Mouse (Mus musculus): ENCODE measurements around the gene Fam131c. TPM values are rescaled to one million over a fixed set of nuclear protein-coding genes. Genes with fewer than 3 reads are reported as not detected.

Fam131c gene
- polyA plus RNA-seq, 1 experiment from 2014 or later: 50.1 TPM

GRCm38 (mm10) chr4:141365126-141365525 is 2.9 kb upstream of the Fam131c start:
- H3K4me3 ChIP-seq (ENCODE audit: low read depth, low read length): no peak overlapping the region
- H3K9me3 ChIP-seq (replicated peaks; ENCODE audit: control insufficient read depth, low read length, poor library complexity, severe bottlenecking): no peaks in the 10 kb centered on the region
- no peak overlapping the region for H3K9ac ChIP-seq (ENCODE audit: low read depth, low read length)
- 39% methylated on average over 8 of the region's 8 CpGs for WGBS
- no peak overlapping the region for H3K27ac ChIP-seq (ENCODE audit: low read length)
- H3K4me2 ChIP-seq (ENCODE audit: low read length): no peak overlapping the region
- H3K36me3 ChIP-seq (ENCODE audit: control insufficient read depth, insufficient read depth, low read length): no peaks in the 10 kb centered on the region
- ATAC-seq: no peak
- peaks cover 3% of the 10 kb centered on the region; the same call in 1 of the 2 replicates for H3K4me1 ChIP-seq (ENCODE audit: control insufficient read depth, insufficient read depth, low read length)
- peaks cover 9% of the 10 kb centered on the region for H3K27me3 ChIP-seq (ENCODE audit: control insufficient read depth, insufficient read depth, low read depth, low read length)

- Histone ChIP-seq H3K9me3 (replicated peaks; ENCODE audit: control insufficient read depth, low read length, poor library complexity, severe bottlenecking) (no peaks in the 10 kb centered on the region), H3K9ac (ENCODE audit: low read depth, low read length) (no peak overlapping the region), H3K27ac (ENCODE audit: low read length) (no peak overlapping the region), H3K36me3 (ENCODE audit: control insufficient read depth, insufficient read depth, low read length) (no peaks in the 10 kb centered on the region), H3K27me3 (ENCODE audit: control insufficient read depth, insufficient read depth, low read depth, low read length) (peaks cover 9% of the 10 kb centered on the region), H3K4me3 (ENCODE audit: low read depth, low read length) (no peak overlapping the region), H3K4me1 (ENCODE audit: control insufficient read depth, insufficient read depth, low read length) (peaks cover 3% of the 10 kb centered on the region; the same call in 1 of the 2 replicates), H3K4me2 (ENCODE audit: low read length) (no peak overlapping the region)
- no peak for ATAC-seq
- 74% methylated on average over 7 of the region's 7 CpGs for WGBS
Measured at GRCm38 (mm10) chr4:141365876-141366275, 2.1 kb upstream of the Fam131c start.

DNA sequence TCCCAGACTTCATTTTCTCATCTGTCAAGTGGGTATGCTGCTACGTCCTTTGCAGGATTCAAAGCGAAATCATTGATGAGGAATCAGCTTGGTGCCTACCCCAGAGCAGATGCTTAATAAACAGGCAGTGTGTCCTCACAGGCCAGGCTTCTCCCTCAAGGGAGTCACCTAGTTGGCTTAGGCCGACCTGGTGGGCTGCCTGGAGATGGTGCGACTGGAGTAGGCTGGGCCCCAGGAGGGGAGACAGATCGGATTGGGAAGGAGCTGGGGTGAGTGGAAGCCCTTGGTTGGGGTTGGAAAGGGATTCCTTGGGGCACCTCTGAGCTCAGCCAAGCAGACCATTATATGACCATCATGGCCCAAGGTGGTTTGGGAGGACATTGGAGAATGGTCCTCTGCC is 4.4 kb downstream of the Fam131c start:
- Histone ChIP-seq H3K27me3 (ENCODE audit: control insufficient read depth, insufficient read depth, low read depth, low read length) (no peaks in the 10 kb centered on the region), H3K4me2 (ENCODE audit: low read length) (no peak overlapping the region), H3K4me3 (ENCODE audit: low read depth, low read length) (no peak overlapping the region), H3K9me3 (replicated peaks; ENCODE audit: control insufficient read depth, low read length, poor library complexity, severe bottlenecking) (no peaks in the 10 kb centered on the region), H3K4me1 (ENCODE audit: control insufficient read depth, insufficient read depth, low read length) (peaks cover 3% of the 10 kb centered on the region; the same call in 1 of the 2 replicates), H3K9ac (ENCODE audit: low read depth, low read length) (no peak overlapping the region), H3K27ac (ENCODE audit: low read length) (no peak overlapping the region), H3K36me3 (ENCODE audit: control insufficient read depth, insufficient read depth, low read length) (no peaks in the 10 kb centered on the region)
- no peak for ATAC-seq
- WGBS: 95% methylated on average over 5 of the region's 5 CpGs

GRCm38 (mm10) chr4:141379674-141380073 is 11.7 kb downstream of the Fam131c start:
- H3K4me2 ChIP-seq (ENCODE audit: low read length): no peak overlapping the region
- H3K36me3 ChIP-seq (ENCODE audit: control insufficient read depth, insufficient read depth, low read length): 0 out of 2 replicates have a peak, but pooled peaks cover 3% of the 10 kb centered on the region
- 55% methylated on average over 8 of the region's 8 CpGs for WGBS
- peaks cover 31% of the 10 kb centered on the region for H3K27me3 ChIP-seq (ENCODE audit: control insufficient read depth, insufficient read depth, low read depth, low read length)
- H3K27ac ChIP-seq (ENCODE audit: low read length): no peak overlapping the region
- H3K4me1 ChIP-seq (ENCODE audit: control insufficient read depth, insufficient read depth, low read length): 0 out of 2 replicates have a peak, but pooled peaks cover 3% of the 10 kb centered on the region
- H3K9me3 ChIP-seq (replicated peaks; ENCODE audit: control insufficient read depth, low read length, poor library complexity, severe bottlenecking): no peaks in the 10 kb centered on the region
- H3K9ac ChIP-seq (ENCODE audit: low read depth, low read length): no peak overlapping the region
- ATAC-seq: no peak
- no peak overlapping the region for H3K4me3 ChIP-seq (ENCODE audit: low read depth, low read length)

GRCm38 (mm10) chr4:141382406-141382805 is 14.4 kb downstream of the Fam131c start:
- peak overlapping the region; percentile 53; the same call in 1 of the 2 replicates for H3K9ac ChIP-seq (ENCODE audit: low read depth, low read length)
- 1% methylated on average over 24 of the region's 25 CpGs for WGBS
- H3K36me3 ChIP-seq (ENCODE audit: control insufficient read depth, insufficient read depth, low read length): 0 out of 2 replicates have a peak, but pooled peaks cover 3% of the 10 kb centered on the region

GRCm38 (mm10) chr4:141385275-141385674 is 17.3 kb downstream of the Fam131c start:
- Histone ChIP-seq H3K36me3 (ENCODE audit: control insufficient read depth, insufficient read depth, low read length) (0 out of 2 replicates have a peak, but pooled peaks cover 3% of the 10 kb centered on the region), H3K27me3 (ENCODE audit: control insufficient read depth, insufficient read depth, low read depth, low read length) (peaks cover 31% of the 10 kb centered on the region), H3K4me3 (ENCODE audit: low read depth, low read length) (no peak overlapping the region), H3K27ac (ENCODE audit: low read length) (no peak overlapping the region), H3K9ac (ENCODE audit: low read depth, low read length) (no peak overlapping the region), H3K4me2 (ENCODE audit: low read length) (no peak overlapping the region), H3K4me1 (ENCODE audit: control insufficient read depth, insufficient read depth, low read length) (0 out of 2 replicates have a peak, but pooled peaks cover 3% of the 10 kb centered on the region), H3K9me3 (replicated peaks; ENCODE audit: control insufficient read depth, low read length, poor library complexity, severe bottlenecking) (no peaks in the 10 kb centered on the region)
- 0% methylated on average over 7 of the region's 7 CpGs for WGBS
- ATAC-seq: no peak; the same call in 1 of the 2 replicates

More at GRCm38 (mm10) chr4:141382406-141382805, 14.4 kb downstream of the Fam131c start:
- Histone ChIP-seq H3K4me3 (ENCODE audit: low read depth, low read length) (peak overlapping the region; percentile 25; the same call in 1 of the 2 replicates), H3K4me2 (ENCODE audit: low read length) (peak overlapping the region; percentile 49), H3K27me3 (ENCODE audit: control insufficient read depth, insufficient read depth, low read depth, low read length) (peaks cover 31% of the 10 kb centered on the region), H3K27ac (ENCODE audit: low read length) (no peak overlapping the region), H3K4me1 (ENCODE audit: control insufficient read depth, insufficient read depth, low read length) (0 out of 2 replicates have a peak, but pooled peaks cover 3% of the 10 kb centered on the region), H3K9me3 (replicated peaks; ENCODE audit: control insufficient read depth, low read length, poor library complexity, severe bottlenecking) (no peaks in the 10 kb centered on the region)
- no peak for ATAC-seq

DNA sequence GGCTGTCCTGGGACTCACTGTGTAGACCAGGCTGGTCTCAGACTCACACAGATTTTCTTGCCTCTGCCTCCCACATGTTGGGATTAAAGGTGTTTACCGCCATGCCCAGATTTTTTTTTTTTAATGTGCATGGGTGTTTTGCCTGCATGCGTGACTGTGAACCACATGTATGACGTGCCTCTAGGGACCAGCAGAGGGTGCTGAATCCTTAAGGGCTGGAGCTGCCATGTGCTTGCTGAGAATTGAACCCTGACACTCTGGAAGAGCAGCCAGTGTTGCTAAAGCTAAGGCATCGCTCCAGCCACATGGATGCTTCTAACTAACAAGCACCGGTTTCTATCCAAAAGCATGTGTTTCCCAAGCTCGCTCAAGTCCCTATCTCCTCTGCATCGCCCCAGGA is 18.1 kb downstream of the Fam131c start:
- Histone ChIP-seq H3K27ac (ENCODE audit: low read length) (no peak overlapping the region), H3K9ac (ENCODE audit: low read depth, low read length) (no peak overlapping the region), H3K4me3 (ENCODE audit: low read depth, low read length) (no peak overlapping the region), H3K4me1 (ENCODE audit: control insufficient read depth, insufficient read depth, low read length) (0 out of 2 replicates have a peak, but pooled peaks cover 3% of the 10 kb centered on the region), H3K9me3 (replicated peaks; ENCODE audit: control insufficient read depth, low read length, poor library complexity, severe bottlenecking) (no peaks in the 10 kb centered on the region), H3K36me3 (ENCODE audit: control insufficient read depth, insufficient read depth, low read length) (0 out of 2 replicates have a peak, but pooled peaks cover 3% of the 10 kb centered on the region), H3K27me3 (ENCODE audit: control insufficient read depth, insufficient read depth, low read depth, low read length) (peaks cover 31% of the 10 kb centered on the region), H3K4me2 (ENCODE audit: low read length) (no peak overlapping the region)
- ATAC-seq: no peak
- WGBS: 73% methylated on average over 7 of the region's 7 CpGs

DNA sequence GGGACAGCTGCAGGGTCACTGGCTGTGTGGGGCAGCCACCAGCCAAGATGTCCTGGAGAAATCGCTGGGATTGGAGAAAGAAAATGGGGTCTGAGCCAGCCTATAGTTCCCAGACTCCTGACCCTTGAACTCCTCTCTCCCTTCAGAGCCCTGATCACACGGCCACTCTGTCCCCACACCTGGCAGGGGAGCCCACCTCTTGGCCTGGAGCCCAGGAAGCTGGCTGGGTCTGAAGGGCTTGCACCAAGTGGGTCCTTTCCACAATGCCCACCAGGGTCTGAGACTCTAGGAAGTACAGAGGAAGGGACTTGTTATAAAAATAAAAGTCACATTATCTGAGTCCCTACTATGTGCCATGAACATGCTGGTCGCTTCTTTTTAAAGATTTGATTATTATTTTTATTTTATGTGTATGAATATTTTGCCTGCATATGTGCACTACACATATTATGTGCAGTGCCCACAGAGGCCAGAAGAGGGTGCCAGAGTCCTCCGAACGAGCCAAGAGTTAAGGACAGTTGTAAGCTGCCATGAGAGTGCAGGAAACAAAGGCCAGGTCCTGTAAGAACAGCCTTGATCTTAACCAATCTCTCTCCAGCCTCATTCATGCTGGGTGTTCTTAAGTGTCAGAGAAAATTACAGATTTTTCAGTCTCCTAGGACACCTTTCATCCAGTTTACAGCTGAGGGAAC is 19.2 kb downstream of the Fam131c start:
- 14% methylated on average over 5 of the region's 5 CpGs for WGBS
- H3K4me1 ChIP-seq (ENCODE audit: control insufficient read depth, insufficient read depth, low read length): 0 out of 2 replicates have a peak, but pooled peaks cover 2% of the 10 kb centered on the region
- no peak overlapping the region for H3K9ac ChIP-seq (ENCODE audit: low read depth, low read length)
- H3K27me3 ChIP-seq (ENCODE audit: control insufficient read depth, insufficient read depth, low read depth, low read length): peaks cover 23% of the 10 kb centered on the region
- H3K4me2 ChIP-seq (ENCODE audit: low read length): no peak overlapping the region
- no peak overlapping the region for H3K27ac ChIP-seq (ENCODE audit: low read length)
- ATAC-seq: 0 out of 2 replicates have a peak, but pooled peaks have one; percentile 29
- no peaks in the 10 kb centered on the region for H3K9me3 ChIP-seq (replicated peaks; ENCODE audit: control insufficient read depth, low read length, poor library complexity, severe bottlenecking)
- no peak overlapping the region for H3K4me3 ChIP-seq (ENCODE audit: low read depth, low read length)
- H3K36me3 ChIP-seq (ENCODE audit: control insufficient read depth, insufficient read depth, low read length): no peaks in the 10 kb centered on the region

GRCm38 (mm10) chr4:141387933-141388332 is 19.9 kb downstream of the Fam131c start:
- no peak overlapping the region for H3K4me2 ChIP-seq (ENCODE audit: low read length)
- WGBS: 64% methylated on average over 5 of the region's 5 CpGs
- no peaks in the 10 kb centered on the region for H3K4me1 ChIP-seq (ENCODE audit: control insufficient read depth, insufficient read depth, low read length)
- H3K9ac ChIP-seq (ENCODE audit: low read depth, low read length): no peak overlapping the region
- no peak overlapping the region for H3K27ac ChIP-seq (ENCODE audit: low read length)
- no peak for ATAC-seq
- H3K36me3 ChIP-seq (ENCODE audit: control insufficient read depth, insufficient read depth, low read length): no peaks in the 10 kb centered on the region
- H3K27me3 ChIP-seq (ENCODE audit: control insufficient read depth, insufficient read depth, low read depth, low read length): peaks cover 18% of the 10 kb centered on the region
- no peak overlapping the region for H3K4me3 ChIP-seq (ENCODE audit: low read depth, low read length)
- H3K9me3 ChIP-seq (replicated peaks; ENCODE audit: control insufficient read depth, low read length, poor library complexity, severe bottlenecking): no peaks in the 10 kb centered on the region

Measured in midbrain, embryonic 16.5 days (tissue).